Mouse (Mus musculus) cerebellum, adult (tissue): ENCODE measurements at regions not wholly inside any gene's neighbourhood (a gene's known extent, or its start where the extent isn't known, plus 50 kb on each side); places are given as distances from the start of the nearest gene placed in this dataset.

ENCODE experiments used
- ATAC-seq: cut with Nextera tagmentation; 2 replicates; pipeline ENCODE4 v1.9.2; 2017; ENCODE audit warnings: mild to moderate bottlenecking, moderate library complexity, mixed read lengths; ENCODE audit not compliant: insufficient number of reproducible peaks, low FRiP score, low TSS enrichment

GRCm38 (mm10) chr5:119739386-119739785 is 68.9 kb downstream of the Tbx3 start:
- no peak for ATAC-seq

GRCm38 (mm10) chr5:119741116-119741515 is 70.6 kb downstream of the Tbx3 start:
- ATAC-seq: peak; percentile 66; the same call in 1 of the 2 replicates

DNA sequence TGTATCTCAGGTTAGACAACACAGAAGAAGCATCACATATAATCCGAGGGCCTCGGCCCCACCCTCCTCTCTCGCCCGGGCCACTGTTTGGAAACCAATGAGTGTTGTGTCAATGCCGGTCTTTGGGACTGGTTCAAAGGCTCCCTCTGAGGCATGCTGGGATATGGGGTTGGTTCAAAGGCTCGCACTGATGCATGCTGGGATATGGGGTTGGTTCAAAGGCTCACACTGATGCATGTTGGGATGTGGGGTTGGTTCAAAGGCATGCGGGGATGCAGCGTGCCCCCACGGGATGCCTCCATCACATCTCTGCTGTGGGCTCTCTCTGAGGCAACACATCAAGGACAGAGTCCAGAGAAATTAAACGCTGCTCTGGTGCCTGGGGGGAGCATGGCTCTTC is 73.3 kb downstream of the Tbx3 start:
- ATAC-seq: no peak

DNA sequence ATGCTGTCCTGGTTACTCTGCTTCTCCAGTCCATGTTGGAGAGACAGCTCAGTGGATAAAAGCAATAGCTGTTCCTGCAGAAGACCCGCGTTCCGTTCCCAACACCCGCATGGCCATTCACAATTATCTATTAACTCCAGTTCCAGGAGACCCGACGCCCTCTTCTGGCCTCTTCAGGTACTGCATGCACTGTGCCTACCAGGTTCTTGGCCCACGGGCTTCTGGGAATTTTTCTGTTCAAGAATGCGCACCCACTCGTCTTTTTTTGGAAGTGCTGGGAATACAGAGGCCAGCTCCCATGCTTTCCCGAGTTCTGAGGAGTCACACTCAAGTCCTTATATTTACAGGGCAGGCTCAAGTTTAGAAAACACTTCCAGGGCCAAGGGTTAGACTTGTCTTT is 76.6 kb downstream of the Tbx3 start:
- no peak for ATAC-seq

GRCm38 (mm10) chr5:119748667-119749066 is 78.2 kb downstream of the Tbx3 start:
- no peak for ATAC-seq

- ATAC-seq: no peak
Measured at GRCm38 (mm10) chr5:119749153-119749552, 78.7 kb downstream of the Tbx3 start.

DNA sequence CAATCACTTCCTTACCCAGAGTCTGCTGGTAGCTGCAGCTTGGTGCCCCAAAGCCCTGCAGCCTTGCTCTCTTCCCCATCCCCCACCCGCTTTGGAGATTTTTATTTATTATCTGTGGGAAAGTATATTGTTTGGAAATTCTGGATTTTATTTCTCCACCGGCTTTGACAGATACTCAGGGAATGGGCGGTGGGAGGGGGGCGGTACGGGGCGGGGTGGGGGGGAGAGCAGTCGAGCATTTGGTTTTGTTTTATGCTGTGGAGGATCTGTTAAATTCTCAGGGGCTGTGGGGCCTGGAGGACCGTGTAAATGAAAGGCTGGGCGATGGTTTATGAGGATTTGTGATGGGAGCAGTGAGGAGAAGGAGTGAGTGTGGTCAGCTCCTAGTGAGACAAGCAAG is 76.7 kb upstream of the Tbx5 start:
- no peak for ATAC-seq

DNA sequence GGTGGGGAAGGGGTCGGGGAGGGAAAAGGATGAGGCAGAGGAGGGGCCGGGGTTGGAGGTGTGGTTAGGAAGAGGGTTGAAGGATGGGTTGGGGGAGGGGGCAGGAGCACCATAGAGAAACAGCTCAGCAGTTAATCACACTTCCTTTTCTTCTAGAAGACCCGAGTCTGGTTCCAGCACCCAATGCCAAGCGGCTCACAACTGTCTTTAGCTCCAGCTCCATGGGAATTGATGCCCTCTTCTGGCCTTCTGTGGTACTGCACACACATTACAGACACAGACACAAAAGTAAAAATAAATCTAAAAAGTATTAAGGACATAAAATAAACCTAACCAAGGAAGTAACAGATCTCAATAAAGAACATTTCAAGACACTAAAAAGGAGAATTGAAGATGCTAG is 73.6 kb upstream of the Tbx5 start:
- no peak for ATAC-seq

- ATAC-seq: no peak
Measured at GRCm38 (mm10) chr5:119762102-119762501, 70.4 kb upstream of the Tbx5 start.

DNA sequence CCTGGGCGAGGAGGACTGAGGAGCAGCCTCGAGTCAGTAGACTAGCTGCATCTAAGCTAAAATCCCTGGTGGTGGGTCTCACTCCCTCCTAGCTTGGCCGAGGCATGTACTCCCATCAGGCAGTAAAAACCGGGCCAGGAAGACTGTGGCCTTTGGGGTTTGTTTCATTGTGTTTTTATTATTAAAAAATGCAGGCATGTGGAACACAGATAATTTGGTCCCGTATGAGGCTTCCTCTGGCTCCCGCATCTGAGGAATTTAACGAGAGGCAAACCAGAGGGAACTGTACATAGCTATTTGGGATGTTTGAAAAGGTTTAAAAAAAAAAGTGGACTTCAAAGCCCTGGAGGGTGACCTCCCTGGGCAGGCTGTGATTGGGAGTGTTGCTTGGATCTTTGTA is 69.1 kb upstream of the Tbx5 start:
- ATAC-seq: no peak

DNA sequence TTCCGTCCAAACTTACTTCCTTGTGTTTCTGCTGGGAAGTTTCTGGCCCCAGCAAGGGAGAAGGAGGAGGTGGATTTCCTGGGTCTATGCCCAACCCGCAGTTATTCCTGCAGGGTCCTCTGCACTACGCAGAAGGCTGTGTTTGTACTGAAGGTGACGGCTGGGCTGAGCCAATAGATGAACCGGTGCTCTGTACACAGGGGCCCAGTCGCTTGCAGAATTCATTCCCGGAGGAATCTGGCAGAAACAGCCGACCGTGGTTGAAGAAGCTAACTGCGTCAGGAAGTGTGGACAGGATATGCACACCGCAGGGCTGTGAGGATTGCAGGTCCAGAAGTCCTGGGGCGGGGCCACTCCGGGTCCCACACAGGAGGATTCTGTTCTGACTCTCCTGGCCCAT is 66.1 kb upstream of the Tbx5 start:
- ATAC-seq: no peak

- no peak for ATAC-seq
Measured at GRCm38 (mm10) chr5:119770951-119771350, 61.5 kb upstream of the Tbx5 start.

GRCm38 (mm10) chr5:119776106-119776887 is 56.2 kb upstream of the Tbx5 start:
- no peak for ATAC-seq

GRCm38 (mm10) chr5:119777836-119778235 is 54.6 kb upstream of the Tbx5 start:
- no peak for ATAC-seq

DNA sequence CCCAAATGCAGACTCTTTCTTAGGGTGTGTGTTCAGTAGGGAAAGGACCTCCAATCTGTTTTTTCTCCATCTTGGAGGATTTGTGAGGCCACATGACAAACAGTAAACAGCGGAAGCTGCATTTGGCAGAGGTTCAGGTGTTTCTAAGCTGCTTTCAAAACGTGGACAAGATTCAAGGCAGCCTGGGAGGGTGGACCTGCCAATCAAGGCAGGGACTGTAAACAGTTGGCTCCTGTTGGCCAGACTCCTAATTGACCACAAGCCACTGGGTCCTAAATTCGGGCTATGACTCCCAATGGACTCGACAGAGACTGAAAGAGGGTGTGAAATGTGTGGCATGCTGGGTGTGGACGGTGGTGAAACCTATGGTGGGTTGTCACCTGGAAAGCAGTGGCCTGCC is 51.1 kb upstream of the Tbx5 start:
- no peak for ATAC-seq
